Mouse (Mus musculus) forebrain, postnatal 0 days (tissue): ENCODE data around the gene 1700057G04Rik. TPM values are rescaled to one million over a fixed set of nuclear protein-coding genes. Genes with fewer than 3 reads are reported as not detected.
"Not testable (repeated sequence)": the region's sequence is repeated elsewhere in the genome, so short reads cannot be mapped to it uniquely, and the experiment has no call there.

Experiments
- ATAC-seq: fragments of 200-750 bp; cut with Nextera tagmentation; 2 replicates; pipeline ENCODE4 v1.8.0; 2017; ENCODE audit warnings: mild to moderate bottlenecking, moderate library complexity
- DNase-seq: peaks from one replicate; pipeline ENCODE4 v3.0.0-alpha.2; 2015
- H3K27ac ChIP-seq: fragments of 300-500 bp; sonication (generic); 2 replicates; pipeline ENCODE4 v1.5.1; 2014; ENCODE audit warnings: low read depth, mild to moderate bottlenecking, antibody characterized with exemption, low read length, moderate library complexity, mixed read lengths
- H3K27me3 ChIP-seq: fragments of 300-500 bp; sonication (generic); 2 replicates; pipeline ENCODE4 v1.6.1; 2014; ENCODE audit warnings: mild to moderate bottlenecking, low read length, mixed read lengths; ENCODE audit not compliant: insufficient read depth
- H3K36me3 ChIP-seq: fragments of 300-500 bp; sonication (generic); 2 replicates; pipeline ENCODE4 v1.6.1; 2014; ENCODE audit warnings: mild to moderate bottlenecking, moderate library complexity; ENCODE audit not compliant: insufficient read depth
- H3K4me1 ChIP-seq: fragments of 300-500 bp; sonication (generic); 2 replicates; pipeline ENCODE4 v1.6.1; 2014; ENCODE audit warnings: antibody characterized with exemption; ENCODE audit not compliant: insufficient read depth
- H3K4me2 ChIP-seq: fragments of 300-500 bp; sonication (generic); 2 replicates; pipeline ENCODE4 v1.6.1; 2014; ENCODE audit warnings: low read depth, mild to moderate bottlenecking, moderate library complexity
- H3K4me3 ChIP-seq: fragments of 300-500 bp; sonication (generic); 2 replicates; pipeline ENCODE4 v1.5.1; 2014; ENCODE audit warnings: low read depth, low read length, mixed read lengths
- H3K9ac ChIP-seq: fragments of 300-500 bp; sonication (generic); 2 replicates; pipeline ENCODE4 v1.6.1; 2014; ENCODE audit warnings: mild to moderate bottlenecking
- H3K9me3 ChIP-seq: fragments of 300-500 bp; sonication (generic); 2 replicates; pipeline ENCODE4 v1.6.1; 2016; ENCODE audit warnings: low read length
- CTCF ChIP-seq: sonication (generic); IDR thresholded peaks from 2 replicates; pipeline ENCODE4 v1.5.1; 2016; ENCODE audit warnings: antibody characterized with exemption, control low read depth, low read depth
- WGBS: fragments of 180-500 bp; shearing (Covaris S2); extraction: QIAGEN DNeasy Blood & Tissue Kit; methylation state at CpG from one replicate; pipeline ENCODE4 v1.1.7; 2014; 5-methylcytosine and 5-hydroxymethylcytosine counted together
- polyA plus RNA-seq: library from polyadenylated mRNA; unstranded; fragments of >200 nt; fragmentation: Nextera tagmentation; extraction: Ambion mirVana; gene quantifications from 2 replicates; pipeline ENCODE4 v1.2.1, GENCODE M21; 2015
- total RNA-seq: library from RNA; depleted of rRNA; stranded (reverse); fragments of >200 nt; gene quantifications from 2 replicates; pipeline ENCODE4 v1.2.3, GENCODE M21; 2014

The 1700057G04Rik gene
- total and polyA plus RNA-seq, 2 experiments from 2014 or later, result not detected

DNA sequence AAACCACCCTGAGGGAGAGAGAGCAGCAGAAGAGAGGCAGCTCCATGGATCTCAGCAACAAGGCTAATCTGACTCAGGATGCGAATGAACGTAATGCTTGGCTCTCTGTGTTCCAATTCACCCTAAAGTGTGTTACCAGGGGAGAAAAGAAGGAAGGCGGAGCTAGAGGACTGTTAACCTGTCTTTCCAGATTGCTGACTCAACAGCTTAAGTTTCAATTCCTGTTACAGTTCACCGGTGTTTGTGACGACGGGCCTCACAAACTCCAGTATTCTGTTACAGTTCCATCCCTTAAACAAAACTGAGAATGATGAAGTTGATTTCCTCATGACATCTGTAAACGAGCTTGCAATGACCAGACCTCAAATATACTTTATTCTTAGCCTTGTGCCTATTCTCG lies 4.1 kb upstream of the 1700057G04Rik start:
- no peak for TF ChIP-seq CTCF
- DNase-seq (no peak), ATAC-seq (no peak)

DNA sequence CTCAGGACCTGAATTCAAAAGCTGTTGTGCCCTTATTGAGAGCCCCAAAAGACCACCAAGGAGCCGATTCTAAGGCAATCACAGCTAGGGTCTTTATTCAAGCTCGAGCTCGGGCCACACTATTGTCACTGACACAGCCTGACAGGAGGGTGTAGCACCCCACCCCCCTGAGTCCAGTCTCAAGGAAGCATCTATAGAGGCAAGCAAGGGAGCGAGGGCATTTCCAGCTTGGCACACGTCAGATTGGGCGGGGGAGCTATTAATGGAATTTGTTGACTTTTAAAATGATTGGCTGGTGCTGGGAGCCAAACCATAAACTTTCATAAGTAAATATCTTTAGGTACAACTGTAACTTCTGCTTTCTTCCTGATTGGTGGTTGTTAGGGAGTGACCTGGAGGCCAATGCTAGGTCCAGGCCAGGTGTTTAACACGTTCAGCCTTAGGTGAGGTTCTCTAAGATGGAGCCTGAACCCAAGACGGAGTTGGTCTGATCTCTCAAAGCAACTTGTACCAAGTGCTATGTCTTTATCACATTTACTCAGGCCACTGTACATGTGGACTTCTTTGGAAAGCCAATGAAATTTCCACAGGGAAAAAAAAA lies 3.5 kb upstream of the 1700057G04Rik start:
- Histone ChIP-seq H3K9me3 (no peaks in the 10 kb centered on the region), H3K4me1 (no peaks in the 10 kb centered on the region), H3K27me3 (no peaks in the 10 kb centered on the region), H3K36me3 (no peaks in the 10 kb centered on the region), H3K9ac (no peak overlapping the region), H3K4me3 (no peak overlapping the region), H3K27ac (no peak overlapping the region), H3K4me2 (no peak overlapping the region)
- DNase-seq (no peak), ATAC-seq (no peak)
- TF ChIP-seq CTCF, result no peak
- 53% methylated on average over 8 of the region's 8 CpGs for WGBS

More for the DNA sequence above, 4.1 kb upstream of the 1700057G04Rik start:
- no peak overlapping the region for H3K27ac ChIP-seq
- no peak overlapping the region for H3K4me3 ChIP-seq
- whole genome bisulfite sequencing, result 54% methylated on average over 8 of the region's 8 CpGs
- H3K4me1 ChIP-seq, result no peaks in the 10 kb centered on the region
- no peak overlapping the region for H3K4me2 ChIP-seq
- no peaks in the 10 kb centered on the region for H3K9me3 ChIP-seq
- H3K9ac ChIP-seq, result no peak overlapping the region
- no peaks in the 10 kb centered on the region for H3K36me3 ChIP-seq
- no peaks in the 10 kb centered on the region for H3K27me3 ChIP-seq

DNA sequence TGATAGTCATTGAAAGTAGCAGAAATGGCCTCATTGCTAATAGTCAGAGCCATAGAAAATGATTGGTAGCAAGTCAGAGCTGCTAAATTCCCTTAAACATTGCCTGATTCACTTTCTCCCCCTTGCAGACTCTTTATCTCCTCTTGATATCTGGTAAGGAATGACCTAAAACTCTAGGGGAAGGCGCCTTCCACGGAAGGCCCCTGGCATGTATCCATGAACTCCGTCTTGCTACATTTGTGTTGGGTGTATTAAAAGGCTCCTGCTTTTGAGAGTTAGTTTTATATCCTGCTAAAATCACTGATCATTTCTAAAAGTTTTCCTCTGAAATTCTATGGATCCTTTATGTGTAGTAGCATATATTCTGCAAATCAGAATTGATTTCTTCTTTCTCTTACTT lies 7.6 kb downstream of the 1700057G04Rik start:
- no peaks in the 10 kb centered on the region for H3K9me3 ChIP-seq
- ATAC-seq (no peak), DNase-seq (no peak)
- no peaks in the 10 kb centered on the region for H3K27me3 ChIP-seq
- no peaks in the 10 kb centered on the region for H3K4me1 ChIP-seq
- no peak overlapping the region for H3K9ac ChIP-seq
- no peak overlapping the region for H3K4me2 ChIP-seq
- no peak for TF ChIP-seq CTCF
- 91% methylated on average over 3 of the region's 3 CpGs for WGBS
- H3K27ac ChIP-seq, result no peak overlapping the region
- no peak overlapping the region for H3K4me3 ChIP-seq
- no peaks in the 10 kb centered on the region for H3K36me3 ChIP-seq

DNA sequence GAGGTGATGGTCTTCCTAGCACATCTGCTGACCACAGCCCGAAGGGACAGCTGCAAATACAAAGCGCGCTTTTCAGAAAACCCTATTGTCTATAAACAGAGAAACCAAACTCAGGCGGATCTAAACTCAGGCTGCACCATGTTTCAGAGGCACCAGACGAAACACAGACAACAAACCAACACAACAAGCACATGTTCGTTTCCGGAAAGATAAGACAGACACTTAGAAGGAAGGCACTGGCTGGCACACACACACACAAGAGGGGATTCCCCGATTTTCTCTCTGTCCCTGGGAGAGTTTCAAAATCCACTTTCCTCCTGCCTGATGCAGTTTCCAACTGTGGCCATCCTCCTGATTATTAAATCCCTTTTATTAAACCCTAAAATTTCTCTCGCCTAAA lies 16.8 kb downstream of the 1700057G04Rik start:
- H3K36me3 ChIP-seq, ATAC-seq, H3K4me2 ChIP-seq, H3K27ac ChIP-seq, H3K4me3 ChIP-seq, DNase-seq, H3K27me3 ChIP-seq, H3K4me1 ChIP-seq, H3K9me3 ChIP-seq, H3K9ac ChIP-seq: not testable (repeated sequence)
- WGBS, result 69% methylated on average over 9 of the region's 9 CpGs

GRCm38 (mm10) chr9:92326813-92327212 lies 17.6 kb downstream of the 1700057G04Rik start:
- WGBS, result 81% methylated on average over 4 of the region's 4 CpGs
- Histone ChIP-seq H3K27me3 (no peaks in the 10 kb centered on the region), H3K9ac (no peak overlapping the region), H3K36me3 (no peaks in the 10 kb centered on the region), H3K4me3 (no peak overlapping the region), H3K9me3 (no peaks in the 10 kb centered on the region), H3K4me2 (no peak overlapping the region), H3K4me1 (no peaks in the 10 kb centered on the region), H3K27ac (no peak overlapping the region)
- TF ChIP-seq CTCF, result no peak
- ATAC-seq (no peak), DNase-seq (no peak)

- no peaks in the 10 kb centered on the region for H3K27me3 ChIP-seq
- no peak overlapping the region for H3K4me3 ChIP-seq
- no peak for TF ChIP-seq CTCF
- ATAC-seq (no peak), DNase-seq (no peak)
- no peaks in the 10 kb centered on the region for H3K4me1 ChIP-seq
- H3K36me3 ChIP-seq, result no peaks in the 10 kb centered on the region
- 91% methylated on average over 4 of the region's 4 CpGs for WGBS
- H3K4me2 ChIP-seq, result no peak overlapping the region
- H3K9me3 ChIP-seq, result no peaks in the 10 kb centered on the region
- H3K27ac ChIP-seq, result no peak overlapping the region
- H3K9ac ChIP-seq, result no peak overlapping the region
These were observed 22.2 kb downstream of the 1700057G04Rik start for GRCm38 (mm10) chr9:92331383-92331782.

- ATAC-seq (no peak), DNase-seq (no peak)
These were observed 25.7 kb downstream of the 1700057G04Rik start for GRCm38 (mm10) chr9:92334845-92335244.

More at GRCm38 (mm10) chr9:92334845-92335244, 25.7 kb downstream of the 1700057G04Rik start:
- Histone ChIP-seq H3K36me3 (no peaks in the 10 kb centered on the region), H3K9me3 (no peaks in the 10 kb centered on the region), H3K9ac (no peak overlapping the region), H3K4me1 (no peaks in the 10 kb centered on the region), H3K4me2 (no peak overlapping the region), H3K27me3 (no peaks in the 10 kb centered on the region), H3K4me3 (no peak overlapping the region), H3K27ac (no peak overlapping the region)
- no peak for TF ChIP-seq CTCF
- 97% methylated on average over 10 of the region's 10 CpGs for WGBS
